Mouse (Mus musculus) liver, embryonic 15.5 days (tissue): ENCODE data around the gene Slc2a2. TPM values are rescaled to one million over a fixed set of nuclear protein-coding genes. Genes with fewer than 3 reads are reported as not detected.
"Not testable (repeated sequence)": the region's sequence is repeated elsewhere in the genome, so short reads cannot be mapped to it uniquely, and the experiment has no call there.

Experiments used
- ATAC-seq: fragments of 200-750 bp; cut with Nextera tagmentation; 2 replicates; pipeline ENCODE4 v1.8.0; 2017; ENCODE audit warnings: moderate number of reproducible peaks, mild to moderate bottlenecking, moderate library complexity; ENCODE audit not compliant: insufficient read depth
- H3K27ac ChIP-seq: fragments of 300-500 bp; sonication (generic); replicated peaks from 2 replicates; pipeline ENCODE4 v1.5.1; 2015; ENCODE audit warnings: mild to moderate bottlenecking, inconsistent platforms
- H3K27me3 ChIP-seq: fragments of 300-500 bp; sonication (generic); 2 replicates; pipeline ENCODE4 v1.6.1; 2015; ENCODE audit warnings: mild to moderate bottlenecking, inconsistent platforms
- H3K36me3 ChIP-seq: fragments of 300-500 bp; sonication (generic); replicated peaks from 2 replicates; pipeline ENCODE4 v1.6.1; 2015; ENCODE audit warnings: moderate library complexity, mild to moderate bottlenecking, inconsistent platforms
- H3K4me1 ChIP-seq: fragments of 300-500 bp; sonication (generic); replicated peaks from 2 replicates; pipeline ENCODE4 v1.6.1; 2015; ENCODE audit warnings: inconsistent platforms
- H3K4me2 ChIP-seq: fragments of 300-500 bp; sonication (generic); 2 replicates; pipeline ENCODE4 v1.6.1; 2015; ENCODE audit warnings: moderate library complexity, mild to moderate bottlenecking, inconsistent platforms
- H3K4me3 ChIP-seq: fragments of 300-500 bp; sonication (generic); replicated peaks from 2 replicates; pipeline ENCODE4 v1.5.1; 2015; ENCODE audit warnings: mild to moderate bottlenecking, inconsistent platforms
- H3K9ac ChIP-seq: fragments of 300-500 bp; sonication (generic); 2 replicates; pipeline ENCODE4 v1.6.1; 2015; ENCODE audit warnings: moderate library complexity, mild to moderate bottlenecking, inconsistent platforms
- H3K9me3 ChIP-seq: fragments of 300-500 bp; sonication (generic); replicated peaks from 2 replicates; pipeline ENCODE4 v1.6.1; 2016; ENCODE audit warnings: inconsistent platforms
- WGBS: fragments of 180-500 bp; shearing (Covaris S2); methylation state at CpG from one replicate; pipeline ENCODE4 v1.1.7; 2015; ENCODE audit warnings: mixed read lengths; ENCODE audit not compliant: insufficient replicate concordance; 5-methylcytosine and 5-hydroxymethylcytosine counted together
- polyA plus RNA-seq: library from polyadenylated mRNA; unstranded; fragments of >200 nt; fragmentation: Nextera tagmentation; extraction: Ambion mirVana; gene quantifications from 2 replicates; pipeline ENCODE4 v1.2.1, GENCODE M21; 2015

Slc2a2 gene
- polyA plus RNA-seq, 1 experiment from 2014 or later = 32.3 TPM

GRCm38 (mm10) chr3:28772919-28773318, 75.2 kb downstream of the Slc2a2 start:
- not testable (repeated sequence) for H3K27ac ChIP-seq, ATAC-seq, H3K4me2 ChIP-seq, H3K36me3 ChIP-seq, H3K9me3 ChIP-seq, H3K27me3 ChIP-seq, H3K4me3 ChIP-seq, H3K9ac ChIP-seq
- 53% methylated on average over 4 of the region's 4 CpGs for WGBS
- peaks cover 35% of the 10 kb centered on the region for H3K4me1 ChIP-seq

GRCm38 (mm10) chr3:28775361-28775760, 77.7 kb downstream of the Slc2a2 start:
- Histone ChIP-seq H3K4me3 (peak overlapping the region; percentile 36), H3K27ac (peak overlapping the region; percentile 98), H3K9ac (peak overlapping the region; percentile 44), H3K9me3 (no peaks in the 10 kb centered on the region), H3K27me3 (no peaks in the 10 kb centered on the region), H3K4me1 (peaks cover 44% of the 10 kb centered on the region), H3K36me3 (no peaks in the 10 kb centered on the region), H3K4me2 (peak overlapping the region; percentile 70)
- WGBS = 15% methylated on average over 7 of the region's 7 CpGs
- ATAC-seq = peak; percentile 78

DNA sequence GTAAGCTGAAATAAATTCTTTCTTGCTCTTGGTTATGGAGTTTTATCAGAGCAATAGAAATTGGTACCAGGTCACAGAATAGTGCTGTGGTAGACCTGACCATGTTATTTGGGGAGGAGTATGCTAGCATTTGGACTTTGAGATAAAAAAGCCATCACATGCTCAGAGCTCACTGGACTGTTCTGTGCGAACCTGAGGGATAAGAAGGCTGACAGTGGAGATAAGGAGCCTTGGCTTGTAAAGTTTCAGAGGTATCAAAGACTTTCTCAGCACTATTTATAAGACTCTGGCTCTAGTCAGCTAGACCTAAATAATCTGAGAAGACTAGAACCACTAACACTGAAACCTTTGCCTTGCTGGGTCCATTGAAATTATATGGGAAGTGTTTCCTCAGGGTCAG, 78.3 kb downstream of the Slc2a2 start:
- H3K36me3 ChIP-seq = no peaks in the 10 kb centered on the region
- no peaks in the 10 kb centered on the region for H3K27me3 ChIP-seq
- WGBS = 30% methylated on average over 1 of the region's 1 CpGs
- peak overlapping the region; percentile 44 for H3K9ac ChIP-seq
- peak; percentile 94 for ATAC-seq
- H3K4me3 ChIP-seq = peak overlapping the region; percentile 36
- no peaks in the 10 kb centered on the region for H3K9me3 ChIP-seq
- H3K4me2 ChIP-seq = peak overlapping the region; percentile 70
- peak overlapping the region; percentile 98 for H3K27ac ChIP-seq
- H3K4me1 ChIP-seq = peaks cover 50% of the 10 kb centered on the region

- H3K9ac ChIP-seq = peak overlapping the region; percentile 41
- H3K27me3 ChIP-seq = peaks cover 4% of the 10 kb centered on the region
- H3K4me2 ChIP-seq = peak overlapping the region; percentile 70
- no peaks in the 10 kb centered on the region for H3K36me3 ChIP-seq
- peaks cover 54% of the 10 kb centered on the region for H3K4me1 ChIP-seq
- 25% methylated on average over 1 of the region's 1 CpGs for WGBS
- no peaks in the 10 kb centered on the region for H3K9me3 ChIP-seq
- peak; percentile 74 for ATAC-seq
- peak overlapping the region; percentile 98 for H3K27ac ChIP-seq
- peak overlapping the region; percentile 22; the same call in 1 of the 2 replicates for H3K4me3 ChIP-seq
Observed at GRCm38 (mm10) chr3:28776491-28776890, 78.8 kb downstream of the Slc2a2 start.

GRCm38 (mm10) chr3:28780511-28780910, 82.8 kb downstream of the Slc2a2 start:
- 62% methylated on average over 9 of the region's 9 CpGs for WGBS
- no peak for ATAC-seq
- H3K4me3 ChIP-seq = peak overlapping the region; percentile 86
- H3K9me3 ChIP-seq = no peaks in the 10 kb centered on the region
- peaks cover 9% of the 10 kb centered on the region for H3K27me3 ChIP-seq
- no peaks in the 10 kb centered on the region for H3K36me3 ChIP-seq
- H3K4me1 ChIP-seq = peaks cover 51% of the 10 kb centered on the region
- H3K4me2 ChIP-seq = peak overlapping the region; percentile 97
- peak overlapping the region; percentile 61 for H3K27ac ChIP-seq
- H3K9ac ChIP-seq = no peak overlapping the region; the same call in 1 of the 2 replicates

Other genes with a start within 250 kb of the Slc2a2 start
- 5.2 and 5.7 TPM in 2 replicates for gene Eif5a2, start 83.4 kb downstream of the Slc2a2 start, polyA plus RNA-seq
- gene Rpl22l1, start 107.5 kb downstream of the Slc2a2 start, polyA plus RNA-seq = 143 and 189 TPM in 2 replicates
- gene Gm1527, start 194.7 kb downstream of the Slc2a2 start, polyA plus RNA-seq = not detected in 2 replicates